Mouse (Mus musculus) MEL (cell line): ENCODE measurements at regions not wholly inside any gene's neighbourhood (a gene's known extent, or its start where the extent isn't known, plus 50 kb on each side); places are given as distances from the start of the nearest gene placed in this dataset.

Experiments used
- CTCF ChIP-seq, 3 experiments: IDR thresholded peaks in 2 of 3; conservative IDR thresholded peaks in 1 of 3; 2 replicates each; pipeline ENCODE4 v1.5.1; 2011 to 2012; ENCODE audit warnings: low read length in 3 of 3, low read depth in 2 of 3, mild to moderate bottlenecking in 2 of 3, improper control_type of control experiment in 1 of 3, inconsistent platforms in 1 of 3, mixed read lengths in 1 of 3, moderate library complexity in 1 of 3; ENCODE audit not compliant: control insufficient read depth in 1 of 3, insufficient read depth in 1 of 3, poor library complexity in 1 of 3, severe bottlenecking in 1 of 3
- GATA1 ChIP-seq: IDR thresholded peaks from 2 replicates; pipeline ENCODE4 v1.6.1; 2011; ENCODE audit warnings: low read depth, low read length, improper control_type of control experiment
- TAL1 ChIP-seq: IDR thresholded peaks from 2 replicates; pipeline ENCODE4 v1.6.1; 2012; ENCODE audit warnings: mild to moderate bottlenecking, inconsistent platforms, low read length, moderate library complexity, mixed read lengths
- ZNF384 ChIP-seq: IDR thresholded peaks from 2 replicates; pipeline ENCODE4 v1.6.1; 2012; ENCODE audit warnings: low read depth, mild to moderate bottlenecking, inconsistent platforms, low read length, improper control_type of control experiment

DNA sequence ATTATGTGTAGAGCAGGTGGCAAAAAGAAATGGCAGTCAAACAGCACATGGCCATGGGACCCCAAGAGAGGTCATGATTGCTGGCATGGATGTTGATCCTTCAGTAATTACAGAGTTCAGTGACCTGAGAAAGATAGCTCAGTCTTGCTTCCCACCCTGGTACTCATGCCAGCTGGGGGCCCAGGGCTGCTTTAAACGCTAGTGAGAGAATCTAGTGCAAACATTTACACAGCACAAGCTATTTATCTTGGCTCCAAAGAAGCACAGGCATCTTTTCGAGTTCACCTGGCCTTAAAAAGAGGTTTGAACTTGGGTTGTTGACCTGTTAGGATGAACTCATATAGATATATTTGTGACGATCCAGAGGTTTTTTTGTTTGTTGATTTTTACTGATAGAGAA is 258.6 kb upstream of the Usp25 start:
- no peak for TF ChIP-seq TAL1
- TF ChIP-seq GATA1 = no peak
- no peak for TF ChIP-seq CTCF (IDR thresholded peaks at IDR 0.05 in 2 of 3, conservative IDR thresholded peaks at IDR 0.05 in 1 of 3; ENCODE audit: control insufficient read depth in 1 of 3, insufficient read depth in 1 of 3, low read depth in 2 of 3, low read length in 3 of 3, poor library complexity in 1 of 3, severe bottlenecking in 1 of 3)
- no peak for TF ChIP-seq ZNF384
